In genomic region chr10:24190392-24190791, GRCm38 (mm10) we compare ENCODE assay signal across 16 mouse cellular contexts. TPM values are rescaled to one million over a fixed set of nuclear protein-coding genes. Genes with fewer than 3 reads are reported as not detected.
A peak's percentile ranks its signal among the peaks of the same experiment; 100 is the strongest.
DNase-seq lines count a peak whose midpoint lies in the region; ATAC-seq and TF ChIP-seq lines count a peak whose summit lies in the region.
"Had no signal": no experiment of that assay in that cellular context is flagged by ENCODE, and none has a peak within 500 bp of the region (broad histone marks: within the 10 kb centered on the region; RNA-seq: fewer than 3 reads in every experiment).

No protein-coding gene starts in this region.

- peak; percentile 54 for TF ChIP-seq CTCF in kidney, postnatal 0 days (IDR thresholded peaks at IDR 0.05; ENCODE audit: low read depth)
- peak; percentile 55 for TF ChIP-seq CTCF in midbrain, postnatal 0 days (IDR thresholded peaks at IDR 0.05)

- H3K4me1 ChIP-seq in kidney, postnatal 0 days (replicated peaks; ENCODE audit: insufficient read depth, low read length) = no peaks in the 10 kb centered on the region
- H3K4me1 ChIP-seq in kidney, embryonic 16.5 days (ENCODE audit: insufficient read depth, low read length) = no peaks in the 10 kb centered on the region
- H3K4me1 ChIP-seq in midbrain, postnatal 0 days (ENCODE audit: insufficient read depth, low read length) = no peaks in the 10 kb centered on the region

- 48% methylated on average over 7 of the region's 7 CpGs for WGBS in kidney, postnatal 0 days
- WGBS in kidney, embryonic 16.5 days = 52% methylated on average over 7 of the region's 7 CpGs
- 61% methylated on average over 7 of the region's 7 CpGs for WGBS in midbrain, postnatal 0 days

- H3K36me3 ChIP-seq in kidney, postnatal 0 days (ENCODE audit: insufficient read depth, low read length) = peaks cover 11% of the 10 kb centered on the region; the same call in 1 of the 2 replicates
- H3K36me3 ChIP-seq in kidney, embryonic 16.5 days (ENCODE audit: insufficient read depth, low read length) = peaks cover 9% of the 10 kb centered on the region
- peaks cover 8% of the 10 kb centered on the region; the same call in 1 of the 2 replicates for H3K36me3 ChIP-seq in midbrain, postnatal 0 days (ENCODE audit: insufficient read depth, low read length)

- no peak overlapping the region for H3K9ac ChIP-seq in kidney, postnatal 0 days (ENCODE audit: low read depth, low read length)
- H3K9ac ChIP-seq in kidney, embryonic 16.5 days (replicated peaks; ENCODE audit: low read length) = no peak overlapping the region
- H3K9ac ChIP-seq in midbrain, postnatal 0 days (replicated peaks; ENCODE audit: low read length, poor library complexity, severe bottlenecking) = no peak overlapping the region

- H3K9me3 ChIP-seq in kidney, postnatal 0 days (replicated peaks; ENCODE audit: low read length) = no peaks in the 10 kb centered on the region
- H3K9me3 ChIP-seq in kidney, embryonic 16.5 days (ENCODE audit: low read length) = no peaks in the 10 kb centered on the region
- no peaks in the 10 kb centered on the region for H3K9me3 ChIP-seq in midbrain, postnatal 0 days (ENCODE audit: low read length)
- H3K9me3 ChIP-seq: hindbrain, embryonic 10.5 days had no signal

- ATAC-seq in kidney, postnatal 0 days (replicated peaks; ENCODE audit: low FRiP score, low read depth) = no peak
- no peak for ATAC-seq in kidney, embryonic 16.5 days (ENCODE audit: low FRiP score, low TSS enrichment)
- ATAC-seq in midbrain, postnatal 0 days (ENCODE audit: low FRiP score) = 0 out of 2 replicates have a peak, but pooled peaks have one; percentile 34
- ATAC-seq in megakaryocyte-erythroid progenitor cell, adult 5-6 weeks (replicated peaks; ENCODE audit: low FRiP score, low TSS enrichment, poor library complexity, severe bottlenecking) = no peak

- no peak overlapping the region for H3K4me3 ChIP-seq in kidney, postnatal 0 days (replicated peaks; ENCODE audit: low read depth, low read length)
- H3K4me3 ChIP-seq in kidney, embryonic 16.5 days (ENCODE audit: low read length) = no peak overlapping the region
- no peak overlapping the region for H3K4me3 ChIP-seq in midbrain, postnatal 0 days (ENCODE audit: low read depth, low read length)
- H3K4me3 ChIP-seq: hindbrain, embryonic 10.5 days had no signal

- H3K27ac ChIP-seq in kidney, postnatal 0 days = no peak overlapping the region
- no peak overlapping the region for H3K27ac ChIP-seq in kidney, embryonic 16.5 days (ENCODE audit: low read length)
- H3K27ac ChIP-seq in midbrain, postnatal 0 days (ENCODE audit: low read depth, low read length) = no peak overlapping the region
- H3K27ac ChIP-seq: hindbrain, embryonic 10.5 days had no signal

- H3K4me2 ChIP-seq in kidney, postnatal 0 days (ENCODE audit: low read length) = no peak overlapping the region
- H3K4me2 ChIP-seq in kidney, embryonic 16.5 days (replicated peaks; ENCODE audit: low read depth, low read length) = no peak overlapping the region
- H3K4me2 ChIP-seq in midbrain, postnatal 0 days (ENCODE audit: low read depth, low read length, poor library complexity, severe bottlenecking) = no peak overlapping the region

- no peaks in the 10 kb centered on the region for H3K27me3 ChIP-seq in kidney, postnatal 0 days (ENCODE audit: insufficient read depth, low read length)
- H3K27me3 ChIP-seq in kidney, embryonic 16.5 days (ENCODE audit: insufficient read depth, low read length) = no peaks in the 10 kb centered on the region
- H3K27me3 ChIP-seq in midbrain, postnatal 0 days (ENCODE audit: insufficient read depth, low read length) = no peaks in the 10 kb centered on the region

- peak; percentile 51 for DNase-seq in embryo, embryonic 10 days (ENCODE audit: low spot score)
- no peak for DNase-seq in embryo, embryonic 9.5 days (ENCODE audit: extremely low spot score)
- peak; percentile 38 for DNase-seq in kidney, postnatal 0 days (ENCODE audit: low spot score)
- DNase-seq in ovary, postnatal 36 days (ENCODE audit: low spot score) = peak; percentile 10
- DNase-seq in ovary, postnatal 14 days (ENCODE audit: low spot score) = no peak
- peak; percentile 11 for DNase-seq in midbrain, postnatal 0 days (ENCODE audit: low spot score)
- DNase-seq: B cell, adult 2 months; cerebellum, adult 9-11 months; gastrocnemius, postnatal 14 days; kidney, postnatal 25 days; liver; thymus, postnatal 25 days had no signal

RNA-seq across cellular contexts. Expression of gene Moxd1, which starts 32.9 kb away (rescaled TPM):
- 12.0 and 12.4 TPM in 2 replicates for polyA plus RNA-seq in kidney, postnatal 0 days (2015; fragmentation: Nextera tagmentation; extraction: Ambion mirVana)
- 23.4 and 24.0 TPM in 2 replicates for polyA plus RNA-seq in kidney, embryonic 16.5 days (2015; fragmentation: Nextera tagmentation; extraction: Ambion mirVana)
- total RNA-seq in midbrain, postnatal 0 days (2014; rRNA removed) = 5.1 and 10.8 TPM in 2 replicates
- 1.1 and 1.4 TPM in 2 replicates for polyA plus RNA-seq in midbrain, postnatal 0 days (2015; fragmentation: Nextera tagmentation; extraction: Ambion mirVana)
- not detected in 2 replicates for total RNA-seq in megakaryocyte-erythroid progenitor cell, adult 5-6 weeks (2014; fragmentation: Nextera tagmentation)
- not detected in 2 replicates for total RNA-seq in megakaryocyte-erythroid progenitor cell, adult 5-6 weeks (2017)
- total RNA-seq: megakaryocyte progenitor cell, adult 5-6 weeks had no signal

RNA-seq across cellular contexts. Expression of gene Stx7, which starts 41.3 kb away (rescaled TPM):
- polyA plus RNA-seq in kidney, postnatal 0 days (2015; fragmentation: Nextera tagmentation; extraction: Ambion mirVana) = 167 and 185 TPM in 2 replicates
- 127 and 146 TPM in 2 replicates for polyA plus RNA-seq in kidney, embryonic 16.5 days (2015; fragmentation: Nextera tagmentation; extraction: Ambion mirVana)
- total RNA-seq in midbrain, postnatal 0 days (2014; rRNA removed) = 144 and 180 TPM in 2 replicates
- polyA plus RNA-seq in midbrain, postnatal 0 days (2015; fragmentation: Nextera tagmentation; extraction: Ambion mirVana) = 349 and 358 TPM in 2 replicates
- 18.7 and 32.2 TPM in 2 replicates for total RNA-seq in megakaryocyte-erythroid progenitor cell, adult 5-6 weeks (2014; fragmentation: Nextera tagmentation)
- total RNA-seq in megakaryocyte-erythroid progenitor cell, adult 5-6 weeks (2017) = 28.1 and 29.5 TPM in 2 replicates

Comparison
In these comparisons a context has a peak if more than half of its experiments do, and no peak if none do; other contexts are left out.
1. DNase-seq: peak in embryo, embryonic 10 days (single experiment), kidney, postnatal 0 days (single experiment), ovary, postnatal 36 days (single experiment) and midbrain, postnatal 0 days (single experiment); none in embryo, embryonic 9.5 days (single experiment) and ovary, postnatal 14 days (single experiment).